Mouse (Mus musculus) kidney, embryonic 16.5 days (tissue): ENCODE measurements around the gene Prox1. TPM values are rescaled to one million over a fixed set of nuclear protein-coding genes. Genes with fewer than 3 reads are reported as not detected.

Experiments used
- polyA plus RNA-seq: library from polyadenylated mRNA; unstranded; fragments of >200 nt; fragmentation: Nextera tagmentation; extraction: Ambion mirVana; gene quantifications from 2 replicates; pipeline ENCODE4 v1.2.1, GENCODE M21; 2015

Prox1 gene
- polyA plus RNA-seq, 1 experiment from 2014 or later, result 0.89 TPM

Other genes with a start within 250 kb of the Prox1 start
- 87.6 and 89.7 TPM in 2 replicates for gene Smyd2, start 248.4 kb downstream of the Prox1 start, polyA plus RNA-seq